Mouse (Mus musculus) midbrain, embryonic 15.5 days (tissue): ENCODE data around the gene Spta1. TPM values are rescaled to one million over a fixed set of nuclear protein-coding genes. Genes with fewer than 3 reads are reported as not detected.

Source experiments
- ATAC-seq: fragments of 200-750 bp; cut with Nextera tagmentation; replicated peaks from 2 replicates; pipeline ENCODE4 v1.8.0; 2017; ENCODE audit warnings: moderate TSS enrichment
- H3K27ac ChIP-seq: fragments of 300-500 bp; sonication (generic); 2 replicates; pipeline ENCODE4 v1.5.1; 2015; ENCODE audit warnings: mild to moderate bottlenecking, inconsistent platforms
- H3K27me3 ChIP-seq: fragments of 300-500 bp; sonication (generic); replicated peaks from 2 replicates; pipeline ENCODE4 v1.6.1; 2015; ENCODE audit warnings: inconsistent platforms
- H3K36me3 ChIP-seq: fragments of 300-500 bp; sonication (generic); replicated peaks from 2 replicates; pipeline ENCODE4 v1.6.1; 2015; ENCODE audit warnings: inconsistent platforms
- H3K4me1 ChIP-seq: fragments of 300-500 bp; sonication (generic); 2 replicates; pipeline ENCODE4 v1.6.1; 2015; ENCODE audit warnings: inconsistent platforms
- H3K4me2 ChIP-seq: fragments of 300-500 bp; sonication (generic); 2 replicates; pipeline ENCODE4 v1.6.1; 2015; ENCODE audit warnings: inconsistent platforms, mild to moderate bottlenecking, moderate library complexity
- H3K4me3 ChIP-seq: fragments of 300-500 bp; sonication (generic); 2 replicates; pipeline ENCODE4 v1.5.1; 2015; ENCODE audit warnings: mild to moderate bottlenecking, inconsistent platforms
- H3K9ac ChIP-seq: fragments of 300-500 bp; sonication (generic); 2 replicates; pipeline ENCODE4 v1.6.1; 2015; ENCODE audit warnings: mild to moderate bottlenecking, inconsistent platforms
- H3K9me3 ChIP-seq: fragments of 300-500 bp; sonication (generic); 2 replicates; pipeline ENCODE4 v1.6.1; 2016; ENCODE audit warnings: inconsistent platforms
- WGBS: fragments of 180-500 bp; shearing (Covaris S2); methylation state at CpG from one replicate; pipeline ENCODE4 v1.1.7; 2015; ENCODE audit warnings: mixed read lengths; 5-methylcytosine and 5-hydroxymethylcytosine counted together
- polyA plus RNA-seq: library from polyadenylated mRNA; unstranded; fragments of >200 nt; fragmentation: Nextera tagmentation; extraction: Ambion mirVana; gene quantifications from 2 replicates; pipeline ENCODE4 v1.2.1, GENCODE M21; 2015

The Spta1 gene
- polyA plus RNA-seq, 1 experiment from 2014 or later = 0.13 TPM

GRCm38 (mm10) chr1:174204699-174205098 lies 32.1 kb downstream of the Spta1 start:
- Histone ChIP-seq H3K36me3 (no peaks in the 10 kb centered on the region), H3K27me3 (no peaks in the 10 kb centered on the region), H3K9me3 (no peaks in the 10 kb centered on the region), H3K4me2 (no peak overlapping the region), H3K9ac (no peak overlapping the region), H3K27ac (no peak overlapping the region), H3K4me3 (no peak overlapping the region), H3K4me1 (no peaks in the 10 kb centered on the region)
- ATAC-seq = no peak
- WGBS = 83% methylated on average over 7 of the region's 7 CpGs

- 93% methylated on average over 5 of the region's 5 CpGs for WGBS
- H3K4me3 ChIP-seq = no peak overlapping the region
- no peaks in the 10 kb centered on the region for H3K4me1 ChIP-seq
- H3K36me3 ChIP-seq = no peaks in the 10 kb centered on the region
- H3K4me2 ChIP-seq = no peak overlapping the region
- H3K27ac ChIP-seq = no peak overlapping the region
- H3K9ac ChIP-seq = no peak overlapping the region
- H3K9me3 ChIP-seq = no peaks in the 10 kb centered on the region
- no peak for ATAC-seq
- H3K27me3 ChIP-seq = no peaks in the 10 kb centered on the region
These were observed 39.7 kb downstream of the Spta1 start for GRCm38 (mm10) chr1:174212286-174212685.

GRCm38 (mm10) chr1:174215270-174216038 lies 42.9 kb downstream of the Spta1 start:
- H3K4me2 ChIP-seq = no peak overlapping the region
- no peaks in the 10 kb centered on the region for H3K9me3 ChIP-seq
- H3K27ac ChIP-seq = no peak overlapping the region
- H3K27me3 ChIP-seq = no peaks in the 10 kb centered on the region
- H3K4me1 ChIP-seq = no peaks in the 10 kb centered on the region
- 84% methylated on average over 8 of the region's 8 CpGs for WGBS
- no peak overlapping the region for H3K9ac ChIP-seq
- no peak for ATAC-seq
- no peaks in the 10 kb centered on the region for H3K36me3 ChIP-seq
- H3K4me3 ChIP-seq = no peak overlapping the region

- ATAC-seq = no peak
- no peaks in the 10 kb centered on the region for H3K4me1 ChIP-seq
These were observed 44.1 kb downstream of the Spta1 start for GRCm38 (mm10) chr1:174216528-174217204.

GRCm38 (mm10) chr1:174239916-174240315 lies 67.3 kb downstream of the Spta1 start:
- no peak overlapping the region for H3K4me2 ChIP-seq
- no peaks in the 10 kb centered on the region for H3K36me3 ChIP-seq
- H3K9me3 ChIP-seq = no peaks in the 10 kb centered on the region
- no peaks in the 10 kb centered on the region for H3K4me1 ChIP-seq
- H3K27ac ChIP-seq = no peak overlapping the region
- no peak overlapping the region for H3K4me3 ChIP-seq
- WGBS = 90% methylated on average over 4 of the region's 4 CpGs
- no peak overlapping the region for H3K9ac ChIP-seq
- H3K27me3 ChIP-seq = no peaks in the 10 kb centered on the region
- no peak for ATAC-seq

More at GRCm38 (mm10) chr1:174216528-174217204, 44.1 kb downstream of the Spta1 start:
- no peaks in the 10 kb centered on the region for H3K27me3 ChIP-seq
- H3K4me3 ChIP-seq = no peak overlapping the region
- H3K36me3 ChIP-seq = no peaks in the 10 kb centered on the region
- no peaks in the 10 kb centered on the region for H3K9me3 ChIP-seq
- H3K4me2 ChIP-seq = no peak overlapping the region
- WGBS = 91% methylated on average over 8 of the region's 8 CpGs
- no peak overlapping the region for H3K27ac ChIP-seq
- no peak overlapping the region for H3K9ac ChIP-seq

- H3K9me3 ChIP-seq = no peaks in the 10 kb centered on the region
- no peak overlapping the region for H3K4me3 ChIP-seq
- H3K27ac ChIP-seq = no peak overlapping the region
- WGBS = 80% methylated on average over 2 of the region's 2 CpGs
- no peak overlapping the region for H3K9ac ChIP-seq
- no peaks in the 10 kb centered on the region for H3K36me3 ChIP-seq
- no peaks in the 10 kb centered on the region for H3K4me1 ChIP-seq
- ATAC-seq = no peak
- no peaks in the 10 kb centered on the region for H3K27me3 ChIP-seq
- no peak overlapping the region for H3K4me2 ChIP-seq
These were observed 72.0 kb downstream of the Spta1 start for GRCm38 (mm10) chr1:174244621-174245020.

GRCm38 (mm10) chr1:174246080-174246479 lies 73.5 kb downstream of the Spta1 start:
- no peaks in the 10 kb centered on the region for H3K9me3 ChIP-seq

GRCm38 (mm10) chr1:174247170-174247569 lies 74.6 kb downstream of the Spta1 start:
- H3K9me3 ChIP-seq = no peaks in the 10 kb centered on the region
- no peak overlapping the region for H3K4me2 ChIP-seq
- no peaks in the 10 kb centered on the region for H3K36me3 ChIP-seq
- H3K4me3 ChIP-seq = no peak overlapping the region
- no peaks in the 10 kb centered on the region for H3K27me3 ChIP-seq
- ATAC-seq = no peak
- no peak overlapping the region for H3K9ac ChIP-seq
- WGBS = 78% methylated on average over 6 of the region's 6 CpGs
- H3K4me1 ChIP-seq = no peaks in the 10 kb centered on the region
- no peak overlapping the region for H3K27ac ChIP-seq

More at GRCm38 (mm10) chr1:174246080-174246479, 73.5 kb downstream of the Spta1 start:
- ATAC-seq = no peak
- Histone ChIP-seq H3K9ac (no peak overlapping the region), H3K4me1 (no peaks in the 10 kb centered on the region), H3K4me3 (no peak overlapping the region), H3K36me3 (no peaks in the 10 kb centered on the region), H3K4me2 (no peak overlapping the region), H3K27ac (no peak overlapping the region), H3K27me3 (no peaks in the 10 kb centered on the region)
- WGBS = 94% methylated on average over 1 of the region's 1 CpGs

- Histone ChIP-seq H3K9me3 (no peaks in the 10 kb centered on the region), H3K9ac (no peak overlapping the region), H3K36me3 (no peaks in the 10 kb centered on the region), H3K4me1 (no peaks in the 10 kb centered on the region), H3K27ac (no peak overlapping the region), H3K4me3 (no peak overlapping the region), H3K27me3 (no peaks in the 10 kb centered on the region), H3K4me2 (no peak overlapping the region)
- no peak for ATAC-seq
- 83% methylated on average over 2 of the region's 2 CpGs for whole genome bisulfite sequencing
These were observed 77.8 kb downstream of the Spta1 start for GRCm38 (mm10) chr1:174250376-174250775.

- no peak for ATAC-seq
- H3K36me3 ChIP-seq = no peaks in the 10 kb centered on the region
- H3K9me3 ChIP-seq = no peaks in the 10 kb centered on the region
- no peaks in the 10 kb centered on the region for H3K4me1 ChIP-seq
- H3K27me3 ChIP-seq = no peaks in the 10 kb centered on the region
- H3K4me2 ChIP-seq = no peak within 1 kb of the TSS
- H3K9ac ChIP-seq = no peak within 1 kb of the TSS
- H3K4me3 ChIP-seq = no peak within 1 kb of the TSS
- no peak within 1 kb of the TSS for H3K27ac ChIP-seq
- 85% methylated on average over 3 of the region's 3 CpGs for WGBS
These were observed 79.4 kb downstream of the Spta1 start, which contains the start of gene Olfr419 for GRCm38 (mm10) chr1:174251961-174252360. TSS of gene Olfr419 (minus strand) at chr1:174252061.

GRCm38 (mm10) chr1:174267816-174268215 lies 95.2 kb downstream of the Spta1 start:
- H3K36me3 ChIP-seq = no peaks in the 10 kb centered on the region
- H3K27ac ChIP-seq = no peak overlapping the region
- H3K4me1 ChIP-seq = no peaks in the 10 kb centered on the region
- WGBS = 79% methylated on average over 4 of the region's 4 CpGs
- H3K9me3 ChIP-seq = no peaks in the 10 kb centered on the region
- H3K4me3 ChIP-seq = no peak overlapping the region
- no peak overlapping the region for H3K9ac ChIP-seq
- no peak for ATAC-seq
- H3K27me3 ChIP-seq = no peaks in the 10 kb centered on the region
- no peak overlapping the region for H3K4me2 ChIP-seq

- ATAC-seq = no peak
- Histone ChIP-seq H3K36me3 (no peaks in the 10 kb centered on the region), H3K9ac (no peak overlapping the region), H3K4me2 (no peak overlapping the region), H3K27ac (no peak overlapping the region), H3K4me3 (no peak overlapping the region), H3K9me3 (no peaks in the 10 kb centered on the region), H3K27me3 (no peaks in the 10 kb centered on the region), H3K4me1 (no peaks in the 10 kb centered on the region)
- WGBS = 73% methylated on average over 4 of the region's 4 CpGs
These were observed 96.6 kb downstream of the Spta1 start for GRCm38 (mm10) chr1:174269162-174269561.

- no peak overlapping the region for H3K4me3 ChIP-seq
- no peaks in the 10 kb centered on the region for H3K9me3 ChIP-seq
- H3K27ac ChIP-seq = no peak overlapping the region
- no peak for ATAC-seq
- no peak overlapping the region for H3K4me2 ChIP-seq
- H3K36me3 ChIP-seq = no peaks in the 10 kb centered on the region
- no peaks in the 10 kb centered on the region for H3K27me3 ChIP-seq
- 82% methylated on average over 3 of the region's 3 CpGs for WGBS
- no peak overlapping the region for H3K9ac ChIP-seq
- no peaks in the 10 kb centered on the region for H3K4me1 ChIP-seq
These were observed 98.1 kb downstream of the Spta1 start for GRCm38 (mm10) chr1:174270643-174271042.
